Mouse (Mus musculus): ENCODE results near the gene Fto. TPM values are rescaled to one million over a fixed set of nuclear protein-coding genes. Genes with fewer than 3 reads are reported as not detected.

Gene Fto
- polyA plus RNA-seq, 1 experiment: 39.7 TPM

DNA sequence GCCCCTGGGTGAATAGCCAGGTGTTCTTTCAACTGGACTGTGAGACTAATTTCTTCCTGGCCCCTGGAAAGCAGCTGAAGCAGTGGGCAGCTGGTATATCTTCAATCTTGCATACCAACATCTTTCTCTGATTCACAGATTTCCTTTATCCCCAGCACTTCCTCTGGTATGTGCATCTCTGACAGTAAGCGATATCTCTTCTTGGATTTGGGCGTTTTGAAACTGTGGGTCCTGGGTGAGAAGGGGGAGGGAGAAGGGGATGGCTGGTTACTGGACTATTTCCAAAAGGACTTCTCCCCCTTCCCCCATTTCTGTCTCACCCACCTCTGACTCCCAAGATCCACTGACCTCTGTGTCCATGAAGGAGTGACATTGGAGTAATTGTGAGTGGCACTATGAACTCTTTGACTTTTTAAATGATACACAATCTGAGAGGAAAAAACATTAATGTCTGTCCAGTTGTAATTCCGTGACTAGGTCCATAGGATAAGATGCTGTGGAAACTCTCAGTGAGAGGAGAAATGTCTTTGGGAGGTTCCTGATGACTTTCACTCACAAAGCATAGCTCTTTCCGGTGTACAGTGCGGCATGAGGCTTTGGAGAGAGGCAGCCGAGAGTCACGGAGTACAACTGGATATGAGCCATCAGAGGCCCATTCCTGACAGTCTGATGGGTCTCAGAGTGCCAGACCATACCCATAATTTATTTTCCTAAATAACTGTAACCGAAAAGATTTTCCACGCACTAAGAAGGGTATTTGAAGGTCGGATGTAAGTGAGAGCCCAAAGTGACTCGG is 271.5 kb downstream of the Fto start:
- Histone ChIP-seq H3K4me3 (replicated peaks; ENCODE audit: extremely low read depth, low read depth, low read length) (no peak overlapping the region), H3K4me1 (ENCODE audit: control insufficient read depth, insufficient read depth, low read length) (no peaks in the 10 kb centered on the region)
- no peak for DNase-seq
- 72% methylated on average over 11 of the region's 11 CpGs for WGBS
- no peak for TF ChIP-seq CTCF (IDR thresholded peaks at IDR 0.05; ENCODE audit: insufficient read depth, low read length)
- TF ChIP-seq POLR2A (IDR thresholded peaks at IDR 0.05; ENCODE audit: borderline replicate concordance, extremely low read depth, low read depth, low read length): no peak

DNA sequence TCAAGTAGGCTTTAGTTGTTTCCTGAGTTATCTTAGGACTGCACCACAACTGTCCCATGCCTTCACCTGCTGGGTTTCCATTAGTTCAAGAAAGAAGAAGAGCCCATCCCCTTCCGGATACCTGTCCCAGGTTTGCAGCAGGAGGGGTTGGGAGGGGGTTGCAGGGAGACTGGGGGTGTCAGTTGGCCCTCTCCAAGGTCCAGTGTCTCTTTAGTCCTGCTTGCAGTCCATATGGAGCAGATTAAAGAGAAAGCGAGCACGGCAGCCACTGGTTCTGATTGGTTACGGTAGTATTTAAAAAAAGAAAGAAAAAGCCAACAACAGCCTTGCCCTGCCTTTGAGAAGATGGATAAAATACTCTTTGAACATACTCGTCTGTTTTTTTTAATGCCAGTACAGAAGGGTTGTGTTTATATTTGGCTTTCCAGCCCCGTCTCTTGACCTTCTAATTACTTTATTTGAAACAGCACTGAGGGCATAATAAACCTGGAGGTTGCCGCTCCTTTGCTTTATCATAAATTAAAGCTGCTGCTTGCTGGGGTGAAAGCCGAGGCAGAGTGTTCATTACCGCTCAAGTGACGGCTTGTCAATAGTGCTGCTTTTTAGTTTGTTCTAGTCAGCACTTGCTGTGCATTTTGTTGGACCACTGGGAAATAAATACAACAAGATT is 279.2 kb downstream of the Fto start:
- no peak overlapping the region for H3K4me3 ChIP-seq (replicated peaks; ENCODE audit: extremely low read depth, low read depth, low read length)
- DNase-seq: no peak
- peaks cover 2% of the 10 kb centered on the region; the same call in 1 of the 2 replicates for H3K4me1 ChIP-seq (ENCODE audit: control insufficient read depth, insufficient read depth, low read length)
- WGBS: 61% methylated on average over 10 of the region's 10 CpGs
- TF ChIP-seq CTCF (IDR thresholded peaks at IDR 0.05; ENCODE audit: insufficient read depth, low read length) (no peak), POLR2A (IDR thresholded peaks at IDR 0.05; ENCODE audit: borderline replicate concordance, extremely low read depth, low read depth, low read length) (no peak)

DNA sequence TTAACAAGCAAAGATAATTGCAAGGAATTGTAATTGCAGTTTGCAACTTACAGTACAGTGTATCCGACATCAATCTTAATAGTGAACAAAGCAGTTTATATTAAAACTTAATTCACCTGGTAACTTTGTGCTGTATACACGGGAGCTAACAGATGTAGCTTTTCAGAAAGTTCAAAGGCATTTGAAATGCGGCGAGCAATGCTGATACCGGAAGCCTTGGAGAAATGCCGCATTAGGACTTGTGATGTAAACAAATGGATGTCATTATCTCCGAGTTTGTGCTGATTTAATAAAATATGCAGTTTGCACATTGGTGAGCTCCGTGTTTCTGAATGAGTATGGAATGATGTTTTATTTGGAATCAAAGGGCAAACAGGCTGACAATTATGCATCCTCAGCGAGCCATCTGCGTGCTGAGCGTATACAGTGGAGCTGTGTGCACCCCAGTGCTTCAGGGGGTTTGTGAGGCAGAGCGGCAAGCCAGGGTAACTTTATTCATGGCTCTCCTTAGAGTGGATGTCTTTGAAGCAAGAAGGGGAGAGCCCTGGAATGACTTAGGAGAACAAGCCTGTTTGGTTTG is 280.0 kb downstream of the Fto start:
- peaks cover 2% of the 10 kb centered on the region; the same call in 1 of the 2 replicates for H3K4me1 ChIP-seq (ENCODE audit: control insufficient read depth, insufficient read depth, low read length)
- H3K4me3 ChIP-seq (replicated peaks; ENCODE audit: extremely low read depth, low read depth, low read length): no peak overlapping the region
- 54% methylated on average over 12 of the region's 12 CpGs for WGBS
- no peak for TF ChIP-seq POLR2A (IDR thresholded peaks at IDR 0.05; ENCODE audit: borderline replicate concordance, extremely low read depth, low read depth, low read length)
- no peak for TF ChIP-seq CTCF (IDR thresholded peaks at IDR 0.05; ENCODE audit: insufficient read depth, low read length)
- no peak for DNase-seq

DNA sequence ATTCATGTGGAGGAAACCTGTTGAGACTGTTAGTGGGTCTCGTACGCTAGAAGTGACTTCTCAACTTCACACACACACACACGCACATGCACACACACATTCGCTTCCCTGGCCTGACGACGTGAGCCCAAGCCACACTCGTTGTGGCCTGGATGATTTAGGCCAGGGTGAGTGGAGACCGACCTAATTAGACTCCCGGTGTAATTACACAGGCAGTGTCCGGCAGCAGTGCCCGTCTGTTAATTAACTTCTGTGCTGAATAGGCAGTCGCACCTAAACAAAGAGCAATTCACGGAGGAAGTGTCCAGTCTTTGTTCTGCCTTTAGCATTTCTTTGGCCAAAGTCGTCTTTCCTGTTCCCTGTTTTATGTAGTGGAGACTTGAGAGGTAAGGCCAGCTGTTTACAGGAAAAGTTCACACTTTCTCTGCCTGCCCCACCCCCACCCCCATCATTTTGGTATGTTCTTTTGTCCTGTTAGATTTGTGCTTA is 286.1 kb downstream of the Fto start:
- no peak for TF ChIP-seq CTCF (IDR thresholded peaks at IDR 0.05; ENCODE audit: insufficient read depth, low read length)
- no peak for TF ChIP-seq POLR2A (IDR thresholded peaks at IDR 0.05; ENCODE audit: borderline replicate concordance, extremely low read depth, low read depth, low read length)
- H3K4me3 ChIP-seq (replicated peaks; ENCODE audit: extremely low read depth, low read depth, low read length): no peak overlapping the region
- no peak for DNase-seq
- H3K4me1 ChIP-seq (ENCODE audit: control insufficient read depth, insufficient read depth, low read length): no peaks in the 10 kb centered on the region
- 69% methylated on average over 14 of the region's 14 CpGs for WGBS

DNA sequence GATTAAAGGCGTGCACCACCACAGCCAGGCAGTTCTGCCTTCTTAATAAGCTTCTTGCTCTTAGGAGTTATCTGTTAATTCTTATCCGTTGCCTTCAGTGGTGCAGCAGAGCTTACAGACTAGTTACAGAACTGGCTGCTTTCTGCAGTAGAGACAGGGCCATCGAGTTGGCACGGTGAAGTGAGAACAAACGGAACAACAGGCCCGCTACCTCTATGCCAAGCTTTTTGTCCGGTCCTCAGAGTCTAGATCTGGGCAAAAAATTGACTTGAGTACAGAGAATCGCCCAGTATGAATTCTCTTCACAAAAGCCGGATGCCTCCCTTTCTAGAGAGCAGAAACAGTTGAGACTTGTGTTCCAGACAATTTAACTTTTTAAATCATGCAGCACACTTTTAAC is 290.4 kb downstream of the Fto start:
- Histone ChIP-seq H3K4me1 (ENCODE audit: control insufficient read depth, insufficient read depth, low read length) (no peaks in the 10 kb centered on the region), H3K4me3 (replicated peaks; ENCODE audit: extremely low read depth, low read depth, low read length) (no peak overlapping the region)
- WGBS: 88% methylated on average over 9 of the region's 9 CpGs
- no peak for TF ChIP-seq CTCF (IDR thresholded peaks at IDR 0.05; ENCODE audit: insufficient read depth, low read length)
- no peak for TF ChIP-seq POLR2A (IDR thresholded peaks at IDR 0.05; ENCODE audit: borderline replicate concordance, extremely low read depth, low read depth, low read length)
- DNase-seq: no peak

DNA sequence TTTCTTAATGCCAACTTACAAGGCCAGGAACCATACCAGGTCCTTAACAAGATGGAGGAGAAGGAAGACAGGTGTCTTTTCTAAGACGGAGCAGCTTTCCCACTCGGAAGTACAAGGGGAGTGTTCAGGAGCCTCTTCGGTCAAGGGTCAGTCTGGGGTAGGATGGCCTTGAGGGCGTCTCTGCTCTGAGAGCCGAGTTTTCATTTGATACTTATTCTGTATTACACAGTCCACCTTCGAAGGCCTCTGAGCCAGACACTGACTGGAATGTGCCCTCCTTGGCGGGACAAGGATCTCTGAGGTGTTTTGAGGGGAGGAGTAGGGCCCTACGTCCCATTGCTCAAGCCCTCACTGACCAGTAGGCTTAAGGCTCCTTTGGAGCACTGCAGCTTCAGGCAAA is 292.6 kb downstream of the Fto start:
- 87% methylated on average over 8 of the region's 8 CpGs for WGBS
- TF ChIP-seq CTCF (IDR thresholded peaks at IDR 0.05; ENCODE audit: insufficient read depth, low read length) (no peak), POLR2A (IDR thresholded peaks at IDR 0.05; ENCODE audit: borderline replicate concordance, extremely low read depth, low read depth, low read length) (no peak)
- Histone ChIP-seq H3K4me1 (ENCODE audit: control insufficient read depth, insufficient read depth, low read length) (no peaks in the 10 kb centered on the region), H3K4me3 (replicated peaks; ENCODE audit: extremely low read depth, low read depth, low read length) (no peak overlapping the region)
- DNase-seq: no peak

DNA sequence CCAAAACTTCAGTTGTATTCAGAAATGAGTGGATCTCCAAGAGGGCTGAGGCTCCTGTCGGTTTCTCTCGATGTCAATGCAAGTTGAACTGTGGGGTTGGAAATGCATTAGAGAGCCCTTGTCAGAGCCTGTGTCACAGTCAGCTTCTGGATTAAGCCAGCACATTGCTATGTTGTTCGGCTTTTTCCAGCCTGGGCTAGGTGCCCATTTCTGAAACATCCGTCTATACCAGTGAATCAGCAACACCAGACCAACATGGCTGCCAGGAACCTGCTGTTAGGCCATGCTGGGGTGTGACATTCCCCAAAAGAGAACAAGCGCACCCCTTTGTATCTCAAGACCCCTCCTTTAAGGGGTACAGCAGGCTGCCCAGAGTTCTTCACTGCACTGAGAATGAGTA is 293.8 kb downstream of the Fto start:
- Histone ChIP-seq H3K4me3 (replicated peaks; ENCODE audit: extremely low read depth, low read depth, low read length) (no peak overlapping the region), H3K4me1 (ENCODE audit: control insufficient read depth, insufficient read depth, low read length) (no peaks in the 10 kb centered on the region)
- no peak for TF ChIP-seq CTCF (IDR thresholded peaks at IDR 0.05; ENCODE audit: insufficient read depth, low read length)
- TF ChIP-seq POLR2A (IDR thresholded peaks at IDR 0.05; ENCODE audit: borderline replicate concordance, extremely low read depth, low read depth, low read length): no peak
- 72% methylated on average over 5 of the region's 5 CpGs for whole genome bisulfite sequencing
- DNase-seq: no peak

DNA sequence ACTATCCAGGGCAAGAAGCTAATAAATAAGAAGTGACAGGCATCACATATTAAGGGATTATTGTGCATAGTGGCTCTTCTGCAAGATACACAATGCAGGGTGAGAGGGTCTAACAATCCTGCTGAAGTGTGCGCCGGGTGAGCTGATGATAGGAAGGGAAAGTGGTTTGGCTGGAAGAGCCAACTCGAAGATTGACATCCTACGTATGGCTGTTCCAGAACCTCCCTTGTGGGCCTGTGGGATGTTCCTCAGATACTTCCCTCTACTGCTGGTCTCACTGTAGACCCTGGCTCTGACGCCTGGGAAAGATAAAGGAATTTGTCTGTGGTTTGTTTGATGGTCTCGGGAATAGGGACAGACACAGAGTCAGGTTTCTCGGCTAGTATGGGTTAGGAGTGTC is 297.9 kb downstream of the Fto start:
- 79% methylated on average over 7 of the region's 7 CpGs for WGBS
- H3K4me3 ChIP-seq (replicated peaks; ENCODE audit: extremely low read depth, low read depth, low read length): no peak overlapping the region
- TF ChIP-seq CTCF (IDR thresholded peaks at IDR 0.05; ENCODE audit: insufficient read depth, low read length) (no peak), POLR2A (IDR thresholded peaks at IDR 0.05; ENCODE audit: borderline replicate concordance, extremely low read depth, low read depth, low read length) (no peak)

DNA sequence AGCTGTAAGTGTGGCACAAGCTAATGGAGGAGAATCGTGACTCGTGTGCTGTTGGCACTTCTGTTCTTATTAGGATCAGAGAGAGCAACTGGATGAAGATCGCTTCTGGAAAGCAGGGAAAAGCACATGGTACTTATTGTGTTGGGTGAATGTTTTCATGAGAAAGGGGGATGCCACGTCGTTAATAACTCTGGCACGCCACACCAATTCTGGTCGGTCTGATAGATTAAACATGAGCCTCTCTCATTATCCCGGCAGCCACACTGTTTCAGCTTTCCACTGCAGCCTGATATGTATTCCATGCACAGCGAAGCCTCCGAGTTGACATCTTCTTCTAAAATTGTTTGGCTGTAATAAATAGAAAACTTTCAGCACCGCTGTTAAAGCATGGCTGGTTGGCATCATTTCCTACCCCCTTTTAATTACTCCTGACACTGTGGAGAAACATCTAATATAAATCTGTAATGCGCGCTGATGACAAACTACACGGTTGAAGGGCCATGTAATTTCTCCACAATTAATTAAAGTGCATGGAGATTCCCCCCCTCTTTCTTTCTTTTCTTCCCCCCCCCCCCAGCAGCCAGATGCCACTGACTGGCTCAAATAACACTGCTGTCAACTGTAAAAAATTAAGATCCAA is 298.5 kb downstream of the Fto start:
- no peak for DNase-seq
- peaks cover 5% of the 10 kb centered on the region; the same call in 1 of the 2 replicates for H3K4me1 ChIP-seq (ENCODE audit: control insufficient read depth, insufficient read depth, low read length)
- WGBS: 86% methylated on average over 14 of the region's 14 CpGs
- TF ChIP-seq POLR2A (IDR thresholded peaks at IDR 0.05; ENCODE audit: borderline replicate concordance, extremely low read depth, low read depth, low read length) (no peak), CTCF (IDR thresholded peaks at IDR 0.05; ENCODE audit: insufficient read depth, low read length) (no peak)
- no peak overlapping the region for H3K4me3 ChIP-seq (replicated peaks; ENCODE audit: extremely low read depth, low read depth, low read length)

More for the DNA sequence above, 297.9 kb downstream of the Fto start:
- peaks cover 5% of the 10 kb centered on the region; the same call in 1 of the 2 replicates for H3K4me1 ChIP-seq (ENCODE audit: control insufficient read depth, insufficient read depth, low read length)
- DNase-seq: no peak

All from lung, adult 2 months (tissue).